Mouse (Mus musculus): ENCODE results near the gene Il5.

The Il5 gene

DNA sequence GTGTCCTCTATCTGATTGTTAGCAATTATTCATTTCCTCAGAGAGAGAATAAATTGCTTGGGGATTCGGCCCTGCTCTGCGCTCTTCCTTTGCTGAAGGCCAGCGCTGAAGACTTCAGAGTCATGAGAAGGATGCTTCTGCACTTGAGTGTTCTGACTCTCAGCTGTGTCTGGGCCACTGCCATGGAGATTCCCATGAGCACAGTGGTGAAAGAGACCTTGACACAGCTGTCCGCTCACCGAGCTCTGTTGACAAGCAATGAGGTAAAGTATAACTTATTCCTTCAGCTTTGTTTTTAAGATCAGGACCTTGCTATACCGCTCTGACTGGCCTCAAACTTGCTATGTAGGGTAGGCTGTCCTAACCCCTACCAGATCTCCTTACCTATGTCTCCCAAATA is at the start of gene Il5:
Gene Il5, plus strand, starts transcription at position 80 of the 400 bp plus-strand sequence.
- DNase-seq (ENCODE audit: low spot score in 2 of 2) = no peak

DNA sequence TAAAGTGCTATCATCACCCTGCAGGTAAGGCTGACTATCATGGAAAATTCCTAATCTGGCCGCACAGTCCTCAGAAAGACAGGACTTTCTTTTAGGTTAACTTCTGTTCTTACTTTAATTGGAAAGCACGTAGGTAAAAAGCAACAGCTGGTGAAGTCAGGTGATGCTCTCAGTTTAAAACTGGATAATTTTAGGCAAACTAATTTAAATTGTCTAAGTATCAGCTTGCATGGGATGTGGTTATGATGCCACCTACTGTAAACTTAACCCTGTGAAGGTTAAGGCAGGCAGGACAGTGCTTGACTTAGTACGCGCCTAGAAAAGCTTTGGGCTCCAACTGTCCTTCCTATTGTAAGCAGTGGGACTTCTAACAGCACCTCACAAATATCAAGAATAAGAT is 49.2 kb upstream of the Il5 start:
- no peak for DNase-seq (ENCODE audit: low spot score in 2 of 2)

DNA sequence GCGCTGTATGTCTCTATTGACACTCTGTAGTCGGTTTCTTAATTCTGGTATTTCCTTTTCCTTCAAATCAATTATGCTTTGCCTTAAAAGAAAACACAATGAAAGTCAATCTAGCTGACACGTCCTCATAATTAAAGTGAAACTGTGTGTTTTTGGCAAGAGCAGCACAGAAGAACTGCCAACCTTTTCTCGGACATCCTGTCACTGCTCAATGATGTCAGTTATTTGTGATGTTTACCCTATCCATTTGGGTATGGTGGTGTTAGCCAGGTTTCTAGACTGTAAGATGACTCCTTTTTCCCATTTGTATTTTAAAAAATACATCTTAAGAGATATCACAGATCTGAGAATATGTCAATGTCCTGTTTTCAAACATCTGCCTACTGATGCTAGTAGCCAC is 40.5 kb upstream of the Il5 start:
- DNase-seq (ENCODE audit: low spot score in 2 of 2) = no peak

DNA sequence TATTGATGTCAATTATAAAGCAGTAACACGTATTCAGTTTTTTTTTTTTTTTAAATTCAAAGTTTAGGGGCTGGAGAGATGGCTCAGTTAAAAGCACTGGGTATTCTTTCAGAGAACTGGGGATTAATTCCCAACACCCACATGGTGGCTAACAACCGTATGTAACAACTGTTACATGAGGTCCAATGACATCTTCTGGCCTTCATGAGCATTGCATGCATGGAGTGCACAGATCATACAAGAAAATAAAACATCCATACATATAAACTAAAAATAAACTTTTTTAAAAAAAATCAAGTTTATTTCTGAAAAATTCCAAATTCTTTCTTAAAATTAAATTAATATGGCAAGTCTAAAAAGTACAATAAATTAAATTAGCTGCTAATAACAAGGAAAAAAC is 38.9 kb upstream of the Il5 start:
- no peak for DNase-seq (ENCODE audit: low spot score in 2 of 2)

DNA sequence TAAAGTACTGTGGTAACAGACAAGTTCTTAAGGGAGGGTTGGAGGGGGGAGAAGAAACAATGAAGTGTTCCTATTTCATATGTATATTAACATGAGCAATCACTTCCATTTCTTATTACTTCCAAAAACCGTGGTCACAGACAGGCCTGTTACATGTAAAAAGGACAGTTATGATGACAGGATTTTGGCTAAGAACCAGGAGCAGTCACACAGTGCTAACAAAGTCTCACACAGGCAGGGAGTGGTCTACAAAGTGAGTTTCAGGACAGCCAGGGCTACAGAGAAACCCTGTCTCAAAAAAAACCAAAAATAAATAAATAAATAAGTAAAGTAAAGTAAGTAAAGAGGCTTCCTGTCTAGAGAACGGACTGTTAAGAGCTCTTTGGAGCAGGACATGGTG is 38.4 kb upstream of the Il5 start:
- no peak for DNase-seq (ENCODE audit: low spot score in 2 of 2)

DNA sequence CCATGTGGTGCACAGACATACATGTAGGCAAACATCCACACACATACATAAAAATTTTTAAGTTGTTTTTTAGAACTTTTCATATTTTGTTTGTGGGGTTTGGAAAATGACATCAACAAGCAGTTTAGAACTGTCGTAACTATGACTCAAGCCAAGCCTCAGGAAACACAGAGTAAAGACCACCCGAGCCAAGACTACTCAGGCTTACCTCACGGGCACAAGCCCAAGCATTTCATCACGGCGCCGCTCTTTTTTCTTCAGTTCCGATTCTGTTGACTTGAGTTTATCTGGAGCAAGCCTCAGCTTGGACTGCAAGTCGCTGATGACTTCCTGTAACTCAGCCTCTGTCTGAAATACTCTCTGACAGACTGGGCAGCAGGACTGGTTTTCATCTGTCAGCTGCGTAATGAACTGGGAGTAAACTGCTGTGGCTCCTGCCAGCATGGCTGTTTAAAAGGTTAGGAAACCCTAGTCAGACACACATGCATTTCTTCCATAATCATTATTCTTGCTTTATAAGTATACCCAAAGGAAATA is 37.5 kb upstream of the Il5 start:
- DNase-seq (ENCODE audit: low spot score in 2 of 2) = no peak

DNA sequence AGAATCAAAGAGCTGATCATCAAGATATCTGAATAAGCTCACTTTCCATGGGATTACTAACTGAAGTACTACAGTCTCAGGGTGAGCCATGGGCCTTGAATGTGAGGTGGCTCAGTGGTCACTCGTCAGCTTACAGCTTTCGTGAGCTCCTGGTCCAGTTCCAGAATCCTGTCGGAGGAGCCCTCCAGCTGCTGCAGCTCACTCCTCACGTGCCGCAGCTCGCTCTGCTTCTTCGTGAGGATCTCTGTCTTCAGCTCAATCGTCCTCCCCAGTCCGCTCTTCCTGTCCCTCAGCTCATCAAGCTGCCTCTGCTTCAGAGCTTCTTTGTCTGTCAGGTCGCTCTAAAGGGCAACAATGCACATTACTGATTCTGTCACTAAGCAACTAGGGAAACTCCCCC is 28.6 kb upstream of the Il5 start:
- DNase-seq (ENCODE audit: low spot score in 2 of 2) = no peak

DNA sequence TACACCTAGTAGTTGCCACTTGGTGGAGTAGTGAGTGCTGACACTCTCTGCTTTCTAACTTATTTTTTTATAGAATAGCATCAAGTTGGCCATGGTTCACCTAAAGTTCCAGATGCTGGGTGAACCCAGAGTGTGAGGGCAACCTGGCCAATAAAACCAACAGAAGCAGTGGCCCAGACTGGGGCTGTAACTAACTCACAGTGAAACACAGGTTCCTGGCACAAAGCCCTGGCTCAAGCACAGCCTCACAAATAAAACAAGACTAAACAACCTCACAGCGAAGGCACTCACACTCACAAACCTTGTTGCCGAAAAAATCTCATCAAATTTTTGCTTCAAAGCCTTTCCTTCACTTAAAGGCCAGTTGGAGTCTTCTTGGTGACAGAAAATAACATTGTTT is 22.1 kb upstream of the Il5 start:
- no peak for DNase-seq (ENCODE audit: low spot score in 2 of 2)

DNA sequence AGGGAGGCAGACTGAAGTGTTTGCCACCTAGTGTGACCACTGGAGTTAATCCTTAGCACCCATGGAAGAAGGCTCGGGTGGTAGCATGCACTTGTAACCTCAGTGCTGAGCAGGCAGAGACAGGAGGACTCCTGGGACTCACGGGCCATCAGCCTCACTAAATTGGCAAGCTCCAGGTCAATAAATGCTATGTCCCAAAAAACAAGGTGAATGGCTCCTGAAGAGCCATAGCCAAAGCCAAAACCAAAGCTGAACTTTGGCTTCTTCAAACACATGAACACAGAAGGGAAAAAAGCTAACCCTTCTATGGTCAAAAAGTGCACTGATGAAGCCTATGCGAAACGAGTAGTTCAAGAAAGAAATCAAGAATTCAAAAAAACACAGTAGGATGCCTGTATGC is 21.2 kb upstream of the Il5 start:
- no peak for DNase-seq (ENCODE audit: low spot score in 2 of 2)

DNA sequence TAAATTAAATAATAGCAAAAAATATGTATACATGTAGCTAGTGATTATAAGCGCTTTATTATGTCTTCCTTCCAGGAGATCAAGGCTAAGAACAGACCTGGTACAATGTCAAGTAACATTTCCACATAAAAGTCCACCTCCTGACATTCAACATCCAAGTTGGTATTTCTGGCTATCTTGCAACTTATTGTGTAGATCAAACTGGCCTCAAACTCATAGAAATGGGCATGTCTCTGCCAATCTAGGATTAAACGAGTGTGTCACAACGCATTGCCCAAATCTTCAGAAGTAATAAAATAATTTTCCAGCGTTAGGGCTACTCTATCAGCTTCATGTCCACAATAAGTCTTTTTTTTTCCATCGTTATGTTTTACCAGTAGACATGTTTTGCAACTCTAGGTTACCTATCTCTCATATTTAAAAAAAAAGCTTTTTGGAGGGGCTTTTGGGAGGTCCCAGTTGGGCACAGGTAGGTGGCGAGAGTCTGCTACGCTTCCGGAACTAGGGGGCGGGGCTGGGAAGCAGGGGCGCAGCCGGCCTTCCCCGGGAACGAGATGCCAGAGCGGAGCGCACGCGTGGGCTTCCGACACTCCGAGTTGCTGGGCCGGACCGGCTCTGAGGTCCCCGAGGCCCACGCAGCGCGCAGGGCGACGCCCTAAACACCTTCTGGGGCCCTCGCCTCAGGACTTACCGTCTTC is 14.2 kb upstream of the Il5 start:
- DNase-seq (ENCODE audit: low spot score in 2 of 2) = peak in 1 of 2 experiments; percentile 21

DNA sequence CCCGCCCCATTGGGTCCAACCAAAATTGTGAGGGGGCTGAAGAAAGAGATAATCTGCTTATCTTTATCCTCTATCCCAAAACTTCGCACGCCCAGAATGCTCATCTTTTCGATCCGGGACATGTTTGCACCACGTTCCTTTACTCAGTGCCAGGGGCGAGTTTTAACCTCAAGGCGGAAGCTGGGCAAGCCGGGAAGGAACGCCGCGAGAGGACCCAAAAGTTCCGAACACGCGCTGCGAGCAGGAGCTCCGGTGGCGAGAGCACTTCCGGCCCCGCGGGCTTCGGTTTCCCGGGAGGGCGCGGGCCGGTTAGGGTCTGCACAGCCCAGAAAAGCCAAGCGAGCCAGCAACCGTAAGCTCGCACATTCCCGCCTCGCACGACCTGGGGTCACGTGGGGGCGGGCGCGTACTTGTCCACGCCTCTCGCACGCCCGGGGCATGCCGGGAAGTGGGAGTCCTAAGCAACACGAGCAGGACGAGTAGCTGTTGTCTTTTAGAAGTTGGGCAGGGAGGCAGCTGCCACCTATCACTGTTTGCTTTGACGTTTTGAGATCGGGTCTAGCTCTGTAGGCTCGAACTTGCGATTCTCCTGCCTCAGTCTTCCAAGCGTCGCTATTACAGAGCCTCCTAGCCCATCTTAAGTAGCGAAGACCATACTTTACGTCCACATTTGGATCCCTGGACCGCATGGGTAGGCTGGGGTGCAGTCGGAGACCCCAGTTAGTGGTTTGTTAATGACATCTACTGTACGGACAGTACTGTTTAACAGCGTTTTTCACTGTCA is 13.5 kb upstream of the Il5 start, which contains the start of gene Rad50:
Gene Rad50, minus strand, starts transcription at position 386 of the 784 bp plus-strand sequence.
- peak; percentile 84 to 85 for DNase-seq (ENCODE audit: low spot score in 2 of 2)

DNA sequence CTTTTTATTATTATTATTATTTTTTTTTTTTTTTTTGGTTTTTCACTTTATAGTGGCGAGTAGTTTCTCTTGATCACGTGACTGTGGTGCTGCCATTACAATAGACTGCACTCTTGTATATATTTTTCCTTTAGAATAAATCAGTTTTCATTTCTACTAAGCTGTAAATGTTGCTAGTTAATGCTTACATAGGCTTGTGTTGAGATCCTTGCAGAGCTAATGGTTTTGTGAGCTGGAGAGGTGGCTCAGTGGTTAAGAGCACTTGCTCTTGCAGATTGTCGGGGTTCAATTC is 12.9 kb upstream of the Il5 start:
- no peak for DNase-seq (ENCODE audit: low spot score in 2 of 2)

DNA sequence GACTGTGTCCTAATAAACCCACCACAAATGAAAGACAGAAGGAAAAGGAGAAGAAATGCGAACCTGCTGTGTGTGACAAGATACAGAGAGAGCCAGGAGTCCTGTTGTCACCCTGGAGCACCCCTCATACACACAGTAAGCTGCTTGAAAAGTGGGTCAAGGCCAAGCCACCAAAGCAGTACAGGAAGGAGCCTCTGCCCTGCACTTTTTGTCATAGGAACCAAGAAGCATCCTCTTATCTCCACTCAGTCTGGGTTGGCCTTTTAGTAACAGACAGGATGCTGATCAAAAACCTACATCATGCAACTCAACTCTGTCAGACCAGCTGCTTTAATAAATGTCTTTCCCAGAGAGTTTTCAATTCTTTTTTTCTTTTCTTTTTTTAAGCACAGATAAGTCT is 893 bp upstream of the Il5 start:
- no peak for DNase-seq (ENCODE audit: low spot score in 2 of 2)

DNA sequence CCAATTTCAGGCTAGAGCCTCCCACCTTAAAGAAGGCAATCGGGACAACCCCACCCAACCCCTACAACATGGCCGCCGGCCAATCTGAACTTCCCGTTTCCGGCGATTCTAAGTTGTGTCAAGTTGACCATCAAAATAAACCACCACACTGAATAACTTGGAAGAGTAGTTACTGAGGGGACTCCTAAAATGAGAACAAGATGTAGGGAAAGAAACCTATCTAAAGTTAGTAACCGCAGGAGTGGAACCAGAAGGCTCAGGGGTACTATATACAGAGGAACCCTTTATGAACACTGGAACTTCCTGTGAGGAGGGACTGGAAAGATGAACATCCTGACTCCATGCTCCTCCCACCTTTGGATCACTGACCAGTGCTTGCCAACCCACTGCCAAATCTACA is 10.9 kb downstream of the Il5 start:
- no peak for DNase-seq (ENCODE audit: low spot score in 2 of 2)

DNA sequence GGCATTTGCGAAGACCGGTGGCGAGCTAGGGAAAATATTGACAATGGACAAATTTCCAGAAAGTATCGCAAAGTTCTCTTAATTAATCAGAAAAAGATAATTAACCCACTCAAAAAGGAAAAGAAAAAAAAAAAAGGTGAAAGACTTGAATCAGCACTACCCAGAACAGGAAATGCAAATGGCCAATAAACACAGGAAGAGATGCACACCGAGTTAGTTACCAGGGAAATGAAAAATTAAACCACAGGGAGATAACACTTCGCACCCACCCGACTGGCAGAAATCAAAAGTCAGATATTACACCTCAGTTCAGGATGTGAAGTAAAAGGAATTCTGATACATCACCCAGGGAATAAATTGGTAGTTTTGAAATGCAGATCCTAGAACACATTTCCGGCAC is 11.7 kb downstream of the Il5 start:
- DNase-seq (ENCODE audit: low spot score in 2 of 2) = no peak

DNA sequence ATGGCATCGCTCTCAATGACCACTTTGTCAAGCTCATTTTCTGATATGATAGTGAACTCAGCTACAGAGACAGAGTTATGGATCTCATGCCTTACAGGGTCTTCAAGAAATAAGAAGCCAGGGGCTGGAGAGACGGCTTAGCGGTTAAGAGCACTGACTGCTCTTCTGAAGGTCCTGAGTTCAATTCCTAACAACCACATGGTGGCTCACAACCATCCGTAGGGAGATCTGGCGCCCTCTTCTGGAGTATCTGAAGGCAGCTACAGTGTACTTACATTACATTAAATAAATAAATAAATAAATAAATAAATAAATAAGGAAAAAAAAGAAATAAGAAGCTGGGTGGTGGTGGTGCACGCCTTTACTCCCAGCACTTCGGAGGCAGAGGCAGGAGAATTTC is 13.2 kb downstream of the Il5 start:
- DNase-seq (ENCODE audit: low spot score in 2 of 2) = no peak

DNA sequence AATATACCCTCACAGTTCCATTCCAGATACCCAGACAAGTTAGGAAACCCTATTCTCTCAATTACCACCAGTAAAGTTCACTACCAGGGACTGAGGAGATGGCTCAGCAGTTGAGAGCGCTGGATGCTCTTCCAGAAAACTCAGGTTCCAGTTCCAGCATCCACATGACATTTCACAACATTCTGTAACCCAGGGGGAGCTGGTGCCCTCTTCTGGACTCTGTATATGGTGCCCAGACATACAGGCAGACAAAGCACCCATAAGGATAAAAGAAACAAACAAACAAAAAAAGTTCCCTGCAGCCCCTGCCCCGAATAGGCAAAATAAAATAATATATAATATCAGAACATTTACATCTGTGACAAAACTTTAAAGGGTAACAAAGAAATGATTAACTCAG is 13.8 kb downstream of the Il5 start:
- no peak for DNase-seq (ENCODE audit: low spot score in 2 of 2)

DNA sequence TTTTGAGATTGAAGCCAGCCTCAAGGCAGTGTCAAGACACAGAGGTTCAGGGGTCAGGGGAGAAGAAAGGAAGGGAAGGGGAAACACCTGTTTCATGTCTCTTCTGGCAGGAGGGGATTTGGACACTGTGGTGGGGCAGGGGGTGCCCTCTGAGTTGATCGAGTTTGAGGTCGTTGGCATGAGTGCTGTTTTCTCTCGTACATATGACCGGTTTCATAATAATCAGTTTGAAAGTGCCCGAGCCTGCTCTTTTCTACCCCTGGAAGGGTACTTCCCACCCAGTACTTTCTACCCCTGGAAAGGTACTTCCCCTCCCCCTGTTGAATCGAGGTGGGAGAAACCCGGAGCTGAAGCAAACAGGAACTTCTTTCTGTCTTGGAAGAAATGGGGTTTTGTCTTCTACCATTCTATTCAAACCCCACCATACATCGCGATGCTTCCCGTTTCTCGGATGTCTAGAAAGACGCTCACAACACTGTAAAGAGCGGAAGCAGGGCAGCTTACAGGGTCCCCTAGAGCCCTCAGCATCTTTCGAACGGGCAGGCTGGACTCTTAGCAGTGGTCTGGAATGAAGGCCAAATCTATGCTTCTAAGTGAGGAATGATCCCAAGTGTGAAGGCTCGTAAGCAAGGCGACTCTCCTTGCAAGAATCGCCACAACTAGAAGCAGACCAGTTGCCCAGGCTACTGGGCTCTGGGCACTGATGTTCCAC is 14.5 kb downstream of the Il5 start:
- no peak for DNase-seq (ENCODE audit: low spot score in 2 of 2)

DNA sequence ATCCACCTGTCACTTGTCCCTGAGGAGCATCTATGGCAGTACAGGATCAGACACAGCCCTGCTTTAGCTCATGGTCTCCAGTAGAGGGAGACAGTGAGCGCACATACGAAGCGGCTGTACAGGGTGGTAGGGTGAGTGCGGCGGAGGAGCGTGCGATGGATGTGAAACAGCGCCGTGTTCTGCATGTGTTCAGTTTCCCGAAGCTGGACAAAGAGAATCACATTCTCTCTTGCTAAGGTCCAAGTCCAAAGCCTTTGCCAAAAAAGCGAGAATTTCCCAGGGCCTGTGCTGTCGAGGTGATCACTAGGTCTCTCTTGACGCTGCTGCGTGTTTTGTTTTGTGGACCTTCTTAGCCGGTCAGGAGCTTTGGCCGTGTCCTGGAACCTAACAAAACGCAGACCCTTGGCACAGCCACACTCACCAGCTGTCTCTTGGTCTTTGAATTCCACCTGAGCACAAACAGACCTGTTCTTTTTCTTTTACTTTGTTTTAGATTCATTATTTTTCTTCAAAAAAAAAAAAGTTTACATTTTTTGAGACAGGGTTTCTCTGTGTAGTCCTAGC is 15.2 kb downstream of the Il5 start:
- peak in 1 of 2 experiments; percentile 55 for DNase-seq (ENCODE audit: low spot score in 2 of 2)

DNA sequence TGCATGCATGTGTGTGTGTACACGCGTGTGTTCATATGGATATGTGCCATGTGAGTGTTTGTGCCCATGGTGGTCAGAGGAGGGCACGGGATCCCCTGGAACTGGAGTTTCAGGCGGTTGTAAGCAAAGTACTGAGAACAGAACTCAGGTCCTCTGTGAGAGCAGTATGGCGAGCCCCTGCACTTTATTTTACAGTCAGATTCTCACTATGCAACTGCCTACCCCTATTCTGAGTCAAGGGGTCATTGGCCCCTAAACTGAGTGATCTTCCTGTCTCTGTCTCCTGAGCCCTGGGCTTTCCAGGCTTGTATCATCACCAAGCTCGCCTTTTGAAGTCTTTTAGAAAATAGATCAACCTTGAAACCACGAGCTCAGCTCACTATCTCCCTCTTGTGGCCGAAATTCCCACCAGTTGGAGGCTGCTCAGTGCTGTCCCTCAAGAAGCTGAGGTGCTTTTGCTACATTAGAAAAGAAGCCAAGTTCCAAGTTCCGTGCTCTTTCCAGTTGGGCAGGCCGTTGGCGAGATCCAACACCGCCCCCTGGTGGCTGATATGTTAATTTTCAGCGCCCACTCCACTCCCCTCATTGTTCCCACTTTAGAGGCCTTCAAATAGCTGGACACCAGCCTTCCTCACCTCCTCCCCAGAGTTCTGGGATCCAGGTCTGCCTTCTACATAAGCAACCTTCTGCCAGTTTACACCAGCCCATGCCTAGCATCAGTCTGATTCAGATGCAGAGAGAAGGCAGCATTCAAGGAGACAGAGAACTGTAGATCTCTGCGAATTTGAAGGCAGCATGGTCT is 16.4 kb downstream of the Il5 start:
- peak; percentile 39 to 61 for DNase-seq (ENCODE audit: low spot score in 2 of 2)

DNA sequence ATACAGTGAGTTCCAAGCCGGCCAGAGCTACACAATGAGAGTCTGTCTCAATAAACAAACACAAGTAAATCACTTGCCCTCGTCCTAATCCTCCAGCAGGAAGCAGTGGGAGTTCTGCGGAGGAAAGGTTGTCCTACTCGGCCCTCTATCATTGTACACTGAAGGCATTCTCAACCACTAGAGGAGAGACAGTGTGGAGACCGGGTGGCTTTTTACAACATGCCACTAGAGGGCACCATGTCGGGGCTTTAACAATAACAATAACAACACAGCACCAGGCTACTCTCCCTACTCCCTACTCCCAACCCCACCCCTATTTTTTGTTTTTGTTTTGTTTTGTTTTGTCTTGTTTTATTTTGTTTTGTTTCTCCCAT is 17.0 kb downstream of the Il5 start:
- peak in 1 of 2 experiments; percentile 28 for DNase-seq (ENCODE audit: low spot score in 2 of 2)

DNA sequence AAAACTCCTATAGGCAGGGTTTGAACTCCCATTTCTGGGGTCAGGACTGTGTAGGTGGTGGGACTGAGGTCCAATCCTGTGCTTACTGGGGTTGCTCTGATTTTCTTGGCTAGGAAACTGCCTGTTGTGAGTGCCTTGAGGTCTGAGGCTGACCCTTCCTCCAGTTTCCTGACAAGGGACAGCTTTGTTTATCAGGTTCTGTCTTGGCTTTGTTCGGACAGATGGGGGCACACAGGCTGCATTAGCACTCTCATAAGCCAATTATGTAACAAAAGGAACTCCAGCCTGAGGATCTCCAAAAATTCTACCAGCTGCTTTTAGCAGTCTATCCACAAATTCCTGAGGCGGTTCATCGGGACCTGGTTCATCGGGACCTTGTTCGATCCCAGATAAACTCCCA is 21.8 kb downstream of the Il5 start:
- no peak for DNase-seq (ENCODE audit: low spot score in 2 of 2)

Data from frontal cortex, postnatal 10 days (tissue).